Mouse (Mus musculus): ENCODE data around the gene Traf3.

Gene Traf3

DNA sequence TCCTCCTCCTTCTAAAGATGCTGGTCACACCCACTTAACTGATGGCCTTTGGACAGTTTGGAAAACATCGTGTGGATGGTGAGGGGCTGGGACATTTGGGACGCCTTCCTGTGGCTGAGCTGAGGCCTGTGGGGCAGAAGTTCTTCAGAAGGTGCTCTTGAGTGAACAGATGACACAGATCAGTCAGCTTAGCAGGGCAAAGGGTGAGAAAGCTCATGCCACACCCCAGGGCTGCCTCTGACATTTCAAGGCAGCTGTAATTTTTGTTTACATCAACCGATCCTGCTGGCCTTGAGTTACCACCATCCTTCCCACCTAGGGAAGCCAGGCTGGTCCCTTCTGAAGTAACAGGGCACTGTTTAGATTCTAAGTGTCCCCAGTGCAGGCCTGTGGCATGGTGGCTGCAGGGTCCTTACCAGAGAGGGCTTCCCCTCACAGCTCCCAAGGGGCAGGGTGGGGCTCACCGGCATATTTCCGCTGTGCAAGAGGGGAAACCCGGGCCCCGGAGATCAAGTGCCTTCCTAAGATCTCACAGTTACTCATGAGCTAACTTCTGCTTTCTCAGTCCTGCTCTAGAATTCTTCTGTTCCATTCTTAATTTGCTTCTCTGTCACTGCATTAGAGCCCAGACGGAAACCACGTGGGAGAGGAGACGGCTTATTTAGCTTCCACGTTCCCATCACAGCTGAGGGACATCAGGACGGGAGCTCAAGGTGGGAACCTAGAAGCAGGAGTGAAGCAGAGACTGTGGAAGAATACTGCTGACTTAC, 6.3 kb upstream of the Traf3 start:
- H3K36me3 ChIP-seq (ENCODE audit: insufficient read depth, low read length), result no peaks in the 10 kb centered on the region
- no peaks in the 10 kb centered on the region for H3K9me3 ChIP-seq (ENCODE audit: low read length)
- H3K4me1 ChIP-seq (replicated peaks; ENCODE audit: low read depth, low read length), result peaks cover 32% of the 10 kb centered on the region
- H3K4me3 ChIP-seq (replicated peaks; ENCODE audit: low read length), result no peak overlapping the region
- TF ChIP-seq POU5F1 (IDR thresholded peaks at IDR 0.05; ENCODE audit: borderline replicate concordance, low read length) (no peak), NANOG (IDR thresholded peaks at IDR 0.05; ENCODE audit: borderline replicate concordance, low read length) (no peak), CTCF (conservative IDR thresholded peaks at IDR 0.05; ENCODE audit: low read length) (no peak)
- H3K27me3 ChIP-seq (ENCODE audit: insufficient read depth, low read length), result peaks cover 42% of the 10 kb centered on the region

GRCm38 (mm10) chr12:111160871-111161270, 5.3 kb upstream of the Traf3 start:
- Histone ChIP-seq H3K4me1 (replicated peaks; ENCODE audit: low read depth, low read length) (peaks cover 42% of the 10 kb centered on the region), H3K9me3 (ENCODE audit: low read length) (no peaks in the 10 kb centered on the region), H3K4me3 (replicated peaks; ENCODE audit: low read length) (no peak overlapping the region), H3K27me3 (ENCODE audit: insufficient read depth, low read length) (peaks cover 35% of the 10 kb centered on the region), H3K36me3 (ENCODE audit: insufficient read depth, low read length) (no peaks in the 10 kb centered on the region)
- TF ChIP-seq NANOG (IDR thresholded peaks at IDR 0.05; ENCODE audit: borderline replicate concordance, low read length) (no peak), POU5F1 (IDR thresholded peaks at IDR 0.05; ENCODE audit: borderline replicate concordance, low read length) (no peak), CTCF (conservative IDR thresholded peaks at IDR 0.05; ENCODE audit: low read length) (no peak)

DNA sequence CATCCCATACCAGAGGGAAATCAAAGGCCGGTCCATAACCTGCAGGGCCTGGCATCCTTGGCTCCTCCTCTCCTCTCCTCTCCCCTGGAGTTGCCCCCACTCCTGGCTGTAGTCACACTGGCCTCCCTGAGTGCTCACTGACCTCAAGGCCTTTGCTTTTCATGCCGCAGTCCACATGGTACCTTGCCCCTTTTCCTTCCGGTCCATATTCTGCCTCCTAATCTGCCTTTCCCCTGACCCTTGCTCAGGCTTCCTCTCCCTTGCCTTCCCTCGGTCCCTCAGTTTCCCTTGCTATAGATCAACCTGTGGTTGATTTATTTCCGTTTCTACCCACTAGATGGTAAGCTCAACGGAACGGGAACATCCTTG, 4.2 kb upstream of the Traf3 start:
- H3K4me3 ChIP-seq (replicated peaks; ENCODE audit: low read length), result peak overlapping the region; percentile 52
- H3K4me1 ChIP-seq (replicated peaks; ENCODE audit: low read depth, low read length), result peaks cover 43% of the 10 kb centered on the region
- no peaks in the 10 kb centered on the region for H3K36me3 ChIP-seq (ENCODE audit: insufficient read depth, low read length)
- H3K27me3 ChIP-seq (ENCODE audit: insufficient read depth, low read length), result peaks cover 29% of the 10 kb centered on the region
- TF ChIP-seq NANOG (IDR thresholded peaks at IDR 0.05; ENCODE audit: borderline replicate concordance, low read length) (no peak), POU5F1 (IDR thresholded peaks at IDR 0.05; ENCODE audit: borderline replicate concordance, low read length) (no peak), CTCF (conservative IDR thresholded peaks at IDR 0.05; ENCODE audit: low read length) (no peak)
- no peaks in the 10 kb centered on the region for H3K9me3 ChIP-seq (ENCODE audit: low read length)

DNA sequence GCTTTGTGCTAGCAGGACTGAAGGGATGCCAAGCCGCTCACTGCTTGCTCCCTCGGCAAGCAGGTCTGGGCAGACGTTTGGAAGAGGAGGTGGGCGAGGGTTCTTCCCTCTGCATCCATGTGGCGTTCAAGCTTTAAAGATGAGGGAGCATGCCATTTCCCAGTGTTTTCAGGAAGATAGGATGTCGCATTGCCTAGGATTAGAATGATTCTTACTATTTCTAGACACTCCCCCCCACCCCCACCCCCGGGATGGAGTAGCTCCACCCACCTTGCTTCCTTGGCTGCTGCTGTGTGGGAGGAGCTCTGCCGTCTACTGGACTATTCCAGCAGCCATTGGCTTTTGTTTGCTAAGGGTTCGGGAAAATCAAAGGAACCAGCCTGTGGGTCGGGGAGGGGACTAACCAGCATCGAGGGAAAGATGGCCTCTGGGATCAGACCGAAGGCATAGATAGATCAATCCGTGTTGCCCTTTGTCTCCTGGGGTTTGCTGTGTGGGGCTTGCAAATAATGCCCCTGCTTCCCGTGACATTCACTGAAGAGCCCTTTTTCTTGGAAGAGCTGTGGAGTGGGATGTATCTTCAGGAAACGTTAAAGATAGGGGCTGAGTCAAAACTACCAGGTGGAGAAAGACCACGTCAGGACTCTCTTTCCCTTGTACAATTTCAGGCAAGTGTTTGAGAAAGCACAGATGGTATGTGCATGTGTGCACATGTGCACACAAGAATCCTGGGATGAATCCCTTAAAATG, 3.7 kb upstream of the Traf3 start:
- peaks cover 25% of the 10 kb centered on the region for H3K27me3 ChIP-seq (ENCODE audit: insufficient read depth, low read length)
- no peaks in the 10 kb centered on the region for H3K9me3 ChIP-seq (ENCODE audit: low read length)
- peak overlapping the region; percentile 52 for H3K4me3 ChIP-seq (replicated peaks; ENCODE audit: low read length)
- H3K4me1 ChIP-seq (replicated peaks; ENCODE audit: low read depth, low read length), result peaks cover 49% of the 10 kb centered on the region
- H3K36me3 ChIP-seq (ENCODE audit: insufficient read depth, low read length), result no peaks in the 10 kb centered on the region
- no peak for TF ChIP-seq POU5F1 (IDR thresholded peaks at IDR 0.05; ENCODE audit: borderline replicate concordance, low read length)
- TF ChIP-seq NANOG (IDR thresholded peaks at IDR 0.05; ENCODE audit: borderline replicate concordance, low read length), result no peak
- no peak for TF ChIP-seq CTCF (conservative IDR thresholded peaks at IDR 0.05; ENCODE audit: low read length)

DNA sequence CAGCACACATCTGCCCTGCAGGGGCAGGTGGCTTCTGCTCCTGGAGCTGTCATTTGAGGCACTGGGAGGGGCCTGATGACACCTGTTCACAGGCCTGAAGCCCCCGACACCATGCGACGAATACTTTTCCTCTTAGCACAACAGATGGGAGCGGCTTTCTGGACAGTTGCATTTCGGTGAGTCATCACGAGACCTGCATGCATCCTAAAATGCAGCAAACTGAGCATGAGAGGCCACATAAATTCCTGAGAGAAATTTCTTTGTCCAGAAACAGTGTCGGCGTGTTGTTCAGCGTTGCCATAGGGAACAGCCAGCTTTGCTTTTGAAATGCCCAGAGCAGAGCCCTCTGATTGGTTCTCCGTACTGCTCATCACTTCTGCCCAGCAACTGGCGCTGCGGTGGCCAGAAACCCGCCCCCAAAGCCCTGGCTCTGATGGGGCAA, 1.8 kb upstream of the Traf3 start:
- H3K27me3 ChIP-seq (ENCODE audit: insufficient read depth, low read length), result peaks cover 21% of the 10 kb centered on the region
- H3K36me3 ChIP-seq (ENCODE audit: insufficient read depth, low read length), result no peaks in the 10 kb centered on the region
- H3K9me3 ChIP-seq (ENCODE audit: low read length), result no peaks in the 10 kb centered on the region
- H3K4me3 ChIP-seq (replicated peaks; ENCODE audit: low read length), result peak overlapping the region; percentile 33
- TF ChIP-seq CTCF (conservative IDR thresholded peaks at IDR 0.05; ENCODE audit: low read length) (no peak), NANOG (IDR thresholded peaks at IDR 0.05; ENCODE audit: borderline replicate concordance, low read length) (no peak), POU5F1 (IDR thresholded peaks at IDR 0.05; ENCODE audit: borderline replicate concordance, low read length) (no peak)
- peaks cover 60% of the 10 kb centered on the region for H3K4me1 ChIP-seq (replicated peaks; ENCODE audit: low read depth, low read length)

- Histone ChIP-seq H3K36me3 (ENCODE audit: insufficient read depth, low read length) (peaks cover 5% of the 10 kb centered on the region), H3K4me1 (replicated peaks; ENCODE audit: low read depth, low read length) (peaks cover 54% of the 10 kb centered on the region), H3K27me3 (ENCODE audit: insufficient read depth, low read length) (peaks cover 15% of the 10 kb centered on the region), H3K9me3 (ENCODE audit: low read length) (no peaks in the 10 kb centered on the region), H3K4me3 (replicated peaks; ENCODE audit: low read length) (peak overlapping the region; percentile 69)
- TF ChIP-seq POU5F1 (IDR thresholded peaks at IDR 0.05; ENCODE audit: borderline replicate concordance, low read length), result no peak
- TF ChIP-seq CTCF (conservative IDR thresholded peaks at IDR 0.05; ENCODE audit: low read length), result peak; percentile 22; the same call in 1 of the 2 replicates
These were observed 891 bp upstream of the Traf3 start for GRCm38 (mm10) chr12:111165146-111165812.

GRCm38 (mm10) chr12:111166681-111167289, 615 bp downstream of the Traf3 start:
- peaks cover 9% of the 10 kb centered on the region for H3K27me3 ChIP-seq (ENCODE audit: insufficient read depth, low read length)
- no peaks in the 10 kb centered on the region for H3K9me3 ChIP-seq (ENCODE audit: low read length)
- TF ChIP-seq POU5F1 (IDR thresholded peaks at IDR 0.05; ENCODE audit: borderline replicate concordance, low read length) (no peak), NANOG (IDR thresholded peaks at IDR 0.05; ENCODE audit: borderline replicate concordance, low read length) (no peak), CTCF (conservative IDR thresholded peaks at IDR 0.05; ENCODE audit: low read length) (no peak)
- H3K4me3 ChIP-seq (replicated peaks; ENCODE audit: low read length), result peak overlapping the region; percentile 90
- H3K36me3 ChIP-seq (ENCODE audit: insufficient read depth, low read length), result peaks cover 8% of the 10 kb centered on the region
- H3K4me1 ChIP-seq (replicated peaks; ENCODE audit: low read depth, low read length), result peaks cover 52% of the 10 kb centered on the region

DNA sequence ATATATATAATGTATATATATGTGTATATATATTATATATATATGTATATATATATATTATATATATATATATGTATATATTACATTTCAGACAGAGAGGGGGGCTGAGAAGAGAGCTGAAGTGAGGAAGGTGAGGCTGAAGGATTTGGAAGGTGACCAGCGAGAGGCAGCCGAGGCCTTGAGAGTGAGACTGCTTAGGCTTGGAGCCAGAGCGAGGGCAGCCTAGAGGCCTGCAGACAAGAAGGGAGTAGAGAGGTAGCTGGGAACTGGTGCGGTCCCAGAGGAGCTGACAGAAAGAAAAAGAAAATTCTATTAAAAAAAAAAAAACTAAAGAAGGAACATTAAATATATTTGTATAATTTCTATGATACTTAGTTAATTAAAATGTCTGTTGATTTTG, 2.7 kb downstream of the Traf3 start:
- TF ChIP-seq CTCF (conservative IDR thresholded peaks at IDR 0.05; ENCODE audit: low read length) (no peak), POU5F1 (IDR thresholded peaks at IDR 0.05; ENCODE audit: borderline replicate concordance, low read length) (no peak), NANOG (IDR thresholded peaks at IDR 0.05; ENCODE audit: borderline replicate concordance, low read length) (no peak)
- H3K27me3 ChIP-seq (ENCODE audit: insufficient read depth, low read length), result peaks cover 9% of the 10 kb centered on the region
- H3K4me3 ChIP-seq (replicated peaks; ENCODE audit: low read length), result no peak overlapping the region
- H3K9me3 ChIP-seq (ENCODE audit: low read length), result no peaks in the 10 kb centered on the region
- peaks cover 16% of the 10 kb centered on the region for H3K36me3 ChIP-seq (ENCODE audit: insufficient read depth, low read length)
- H3K4me1 ChIP-seq (replicated peaks; ENCODE audit: low read depth, low read length), result peaks cover 40% of the 10 kb centered on the region

All from E14TG2a.4 (cell line).